Mouse (Mus musculus) liver, embryonic 14.5 days (tissue): ENCODE data around the gene Xrcc1. TPM values are rescaled to one million over a fixed set of nuclear protein-coding genes. Genes with fewer than 3 reads are reported as not detected.

ENCODE experiments used
- ATAC-seq: fragments of 200-750 bp; cut with Nextera tagmentation; 2 replicates; pipeline ENCODE4 v1.8.0; 2017; ENCODE audit warnings: moderate number of reproducible peaks, mild to moderate bottlenecking, moderate library complexity; ENCODE audit not compliant: insufficient read depth
- DNase-seq, 3 experiments: peaks; one replicate each; pipeline ENCODE4 v3.0.0-alpha.2; 2012 to 2013; ENCODE audit warnings: low read depth in 3 of 3, low spot score in 3 of 3
- H3K27ac ChIP-seq: fragments of 300-500 bp; sonication (generic); 2 replicates; pipeline ENCODE4 v1.5.1; 2014; ENCODE audit warnings: moderate library complexity, mild to moderate bottlenecking, control low read depth, inconsistent platforms
- H3K27me3 ChIP-seq: fragments of 300-500 bp; sonication (generic); 2 replicates; pipeline ENCODE4 v1.6.1; 2014; ENCODE audit warnings: mild to moderate bottlenecking, low read length, moderate library complexity; ENCODE audit not compliant: control insufficient read depth, insufficient read depth
- H3K36me3 ChIP-seq: fragments of 300-500 bp; sonication (generic); replicated peaks from 2 replicates; pipeline ENCODE4 v1.6.1; 2014; ENCODE audit warnings: low read depth; ENCODE audit not compliant: control insufficient read depth, insufficient read depth
- H3K4me1 ChIP-seq, 2 experiments: fragments of 200-500 bp in 1 of 2; fragments of 300-500 bp in 1 of 2; sonication (generic) in 1 of 2; replicated peaks; 2 replicates each; pipeline ENCODE4 v1.6.1; 2012 to 2014; ENCODE audit warnings: antibody characterized with exemption in 1 of 2, inconsistent platforms in 1 of 2, low read length in 1 of 2; ENCODE audit not compliant: control insufficient read depth in 2 of 2, insufficient read depth in 2 of 2
- H3K4me2 ChIP-seq: fragments of 300-500 bp; sonication (generic); 2 replicates; pipeline ENCODE4 v1.6.1; 2014; ENCODE audit warnings: low read depth, mild to moderate bottlenecking, control low read depth, moderate library complexity
- H3K4me3 ChIP-seq, 2 experiments: fragments of 200-500 bp in 1 of 2; fragments of 300-500 bp in 1 of 2; sonication (generic) in 1 of 2; 2 replicates each; pipeline ENCODE4 v1.5.1; 2012 to 2014; ENCODE audit warnings: low read depth in 2 of 2, low read length in 2 of 2, mild to moderate bottlenecking in 2 of 2, control low read depth in 1 of 2, inconsistent platforms in 1 of 2, moderate library complexity in 1 of 2; ENCODE audit not compliant: insufficient read depth in 1 of 2
- H3K9ac ChIP-seq: fragments of 300-500 bp; sonication (generic); replicated peaks from 2 replicates; pipeline ENCODE4 v1.6.1; 2014; ENCODE audit warnings: mild to moderate bottlenecking, control low read depth, moderate library complexity
- H3K9me3 ChIP-seq: fragments of 300-500 bp; sonication (generic); 2 replicates; pipeline ENCODE4 v1.6.1; 2016; ENCODE audit warnings: low read length, mixed read lengths; ENCODE audit not compliant: control insufficient read depth
- CTCF ChIP-seq: IDR thresholded peaks from 2 replicates; pipeline ENCODE4 v1.5.1; 2016; ENCODE audit warnings: antibody characterized with exemption, low read depth, control low read depth
- EP300 ChIP-seq: IDR thresholded peaks from 2 replicates; pipeline ENCODE4 v1.6.1; 2016; ENCODE audit warnings: antibody characterized with exemption, low read depth
- WGBS: fragments of 180-500 bp; shearing (Covaris S2); extraction: QIAGEN DNeasy Blood & Tissue Kit; methylation state at CpG from one replicate; pipeline ENCODE4 v1.1.7; 2014; ENCODE audit not compliant: insufficient replicate concordance; 5-methylcytosine and 5-hydroxymethylcytosine counted together
- polyA plus RNA-seq, 2 experiments: library from polyadenylated mRNA; depleted of rRNA in 1 of 2; stranded (reverse) in 1 of 2; unstranded in 1 of 2; fragments of >200 nt; fragmentation: Nextera tagmentation in 1 of 2; extraction: Ambion mirVana in 1 of 2; gene quantifications; 2 replicates each; pipeline versions ENCODE4 v1.2.1 to v1.2.3; 2012 to 2014

Xrcc1 gene
- polyA plus RNA-seq, 2 experiments = 27.3 to 27.8 TPM

DNA sequence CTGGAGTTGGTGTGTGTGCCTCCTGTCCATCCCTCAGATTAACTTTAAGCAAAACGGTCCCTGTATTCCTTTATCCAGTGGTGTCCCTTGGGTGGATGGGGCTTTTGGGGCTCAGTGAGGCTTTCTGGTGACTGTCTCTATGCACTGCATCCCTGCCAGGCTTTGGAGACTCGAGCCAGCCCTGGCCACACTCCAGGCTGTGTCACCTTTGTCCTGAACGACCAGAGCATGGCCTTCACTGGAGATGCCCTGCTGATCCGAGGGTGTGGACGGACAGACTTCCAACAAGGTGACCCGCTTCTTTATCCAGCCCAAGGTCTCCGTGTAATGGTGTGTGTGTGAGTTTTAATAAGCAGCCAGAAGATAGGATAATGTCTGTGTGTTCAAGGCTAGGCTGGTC is 60.0 kb downstream of the Xrcc1 start:
- Histone ChIP-seq H3K4me3 (no peak overlapping the region), H3K4me2 (no peak overlapping the region), H3K9me3 (no peaks in the 10 kb centered on the region), H3K27me3 (no peaks in the 10 kb centered on the region; the same call in 1 of the 2 replicates), H3K36me3 (no peaks in the 10 kb centered on the region), H3K27ac (no peak overlapping the region), H3K4me1 (peaks cover 3% of the 10 kb centered on the region in 2 experiments; a peak in 3 of 4 replicates), H3K9ac (no peak overlapping the region)
- DNase-seq = no peak
- WGBS = 59% methylated on average over 7 of the region's 7 CpGs
- ATAC-seq = no peak
- TF ChIP-seq CTCF = no peak
- no peak for TF ChIP-seq EP300

DNA sequence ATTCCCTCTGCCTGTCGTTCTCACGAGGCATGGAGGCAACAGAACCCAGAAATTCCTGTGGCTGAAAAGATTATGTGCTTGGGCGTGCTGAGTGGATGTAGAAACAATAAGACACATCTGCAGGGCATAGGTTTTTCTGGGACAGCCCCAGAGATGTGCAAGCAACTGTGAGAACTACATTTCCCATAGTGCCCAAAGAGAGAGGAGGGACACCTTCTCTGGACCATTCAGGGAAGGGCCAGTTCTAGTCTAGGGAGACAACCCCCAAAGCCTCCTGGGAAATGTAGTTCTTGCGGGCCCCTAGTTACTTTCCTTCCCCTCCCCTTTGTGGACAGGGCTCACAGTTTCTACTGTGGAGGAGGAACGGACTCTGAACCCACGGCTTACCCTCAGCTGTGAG is 61.9 kb downstream of the Xrcc1 start:
- Histone ChIP-seq H3K36me3 (no peaks in the 10 kb centered on the region), H3K27ac (no peak overlapping the region), H3K9ac (no peak overlapping the region), H3K4me1 (peaks cover 3 to 6% of the 10 kb centered on the region in 2 experiments; a peak in 3 of 4 replicates), H3K4me2 (no peak overlapping the region), H3K4me3 (no peak overlapping the region), H3K9me3 (no peaks in the 10 kb centered on the region), H3K27me3 (peaks cover 13% of the 10 kb centered on the region)
- ATAC-seq (peak; percentile 58; the same call in 1 of the 2 replicates), DNase-seq (peak; percentile 49 to 63 (median 59))
- WGBS = 27% methylated on average over 6 of the region's 6 CpGs
- no peak for TF ChIP-seq EP300
- no peak for TF ChIP-seq CTCF

DNA sequence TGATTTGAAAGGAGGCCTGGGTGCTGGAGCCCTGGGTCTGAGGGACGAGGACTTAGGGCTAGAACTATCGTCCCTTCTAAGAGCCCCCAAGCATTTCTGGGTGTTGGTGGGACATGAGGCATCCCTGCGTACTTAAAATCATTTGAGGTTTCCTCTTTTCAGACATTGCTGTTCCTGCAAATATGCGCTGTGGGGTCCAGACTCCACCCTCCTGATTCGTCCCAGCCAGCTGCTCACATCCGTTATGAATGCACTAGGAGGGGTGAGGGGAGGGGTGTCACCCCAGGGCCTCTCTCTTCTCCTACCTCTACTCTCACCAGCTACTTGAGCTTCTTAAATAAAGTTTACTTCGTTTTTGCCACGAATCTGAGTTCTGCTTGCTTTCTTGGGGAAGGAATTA is 62.5 kb downstream of the Xrcc1 start:
- no peak overlapping the region for H3K4me2 ChIP-seq
- WGBS = 33% methylated on average over 8 of the region's 8 CpGs
- no peak overlapping the region for H3K4me3 ChIP-seq

DNA sequence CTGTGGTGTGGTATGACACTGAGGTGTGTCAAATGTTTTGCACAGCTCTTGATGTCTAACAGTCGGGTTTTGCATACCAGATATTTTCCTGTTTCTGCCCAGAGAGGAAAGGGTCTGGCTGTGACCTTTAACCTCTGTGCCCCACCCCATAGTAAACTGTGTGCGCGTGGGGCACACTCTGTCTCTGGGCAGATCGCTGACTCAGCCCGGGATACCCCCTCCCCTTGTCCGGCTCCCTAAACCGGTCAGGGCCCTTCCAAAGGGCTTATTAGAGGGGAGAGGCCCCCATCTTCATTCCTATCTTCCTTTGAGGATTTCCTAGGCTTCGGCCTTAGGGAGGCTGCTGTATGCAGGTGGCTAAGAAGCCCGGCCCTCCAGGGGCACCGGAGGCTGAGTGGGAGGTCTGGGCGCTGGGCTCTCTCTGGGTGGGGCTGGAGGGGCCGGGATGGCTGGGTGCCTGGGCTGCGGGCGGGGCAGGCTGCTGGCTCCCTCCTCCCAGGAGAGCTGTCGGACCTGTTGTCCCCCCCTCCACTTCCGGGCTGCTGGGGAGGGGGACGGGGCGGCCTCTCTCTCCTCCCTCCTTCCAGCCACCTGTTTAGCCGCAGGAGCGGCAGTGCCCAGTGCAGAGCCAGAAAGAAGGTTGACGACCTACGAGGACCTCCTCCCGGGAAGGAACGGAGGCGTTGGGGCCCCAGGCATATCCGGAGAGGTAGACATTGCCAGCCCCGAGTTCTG is 64.2 kb downstream of the Xrcc1 start, which contains the start of gene Phldb3:
Phldb3 (plus strand) TSS at position 620 of the 735 bp plus-strand sequence.
- no peak for DNase-seq
- Histone ChIP-seq H3K4me1 (peaks cover 3 to 6% of the 10 kb centered on the region in 2 experiments; a peak in 3 of 4 replicates), H3K4me2 (peak within 1 kb of the TSS; percentile 90), H3K9me3 (no peaks in the 10 kb centered on the region), H3K27me3 (peaks cover 17% of the 10 kb centered on the region), H3K36me3 (no peaks in the 10 kb centered on the region), H3K4me3 (peak within 1 kb of the TSS; percentile 57 to 65), H3K27ac (no peak within 1 kb of the TSS), H3K9ac (peak within 1 kb of the TSS; percentile 58)
- TF ChIP-seq CTCF (no peak), EP300 (no peak)
- WGBS = 4% methylated on average over 27 of the region's 27 CpGs
- peak; percentile 57 for ATAC-seq

More for the DNA sequence above, 62.5 kb downstream of the Xrcc1 start:
- Histone ChIP-seq H3K9me3 (no peaks in the 10 kb centered on the region), H3K27me3 (peaks cover 17% of the 10 kb centered on the region), H3K4me1 (peaks cover 3 to 6% of the 10 kb centered on the region in 2 experiments; a peak in 3 of 4 replicates), H3K9ac (no peak overlapping the region), H3K36me3 (no peaks in the 10 kb centered on the region), H3K27ac (no peak overlapping the region)
- TF ChIP-seq EP300 = no peak
- TF ChIP-seq CTCF = no peak
- no peak for DNase-seq
- ATAC-seq = no peak

DNA sequence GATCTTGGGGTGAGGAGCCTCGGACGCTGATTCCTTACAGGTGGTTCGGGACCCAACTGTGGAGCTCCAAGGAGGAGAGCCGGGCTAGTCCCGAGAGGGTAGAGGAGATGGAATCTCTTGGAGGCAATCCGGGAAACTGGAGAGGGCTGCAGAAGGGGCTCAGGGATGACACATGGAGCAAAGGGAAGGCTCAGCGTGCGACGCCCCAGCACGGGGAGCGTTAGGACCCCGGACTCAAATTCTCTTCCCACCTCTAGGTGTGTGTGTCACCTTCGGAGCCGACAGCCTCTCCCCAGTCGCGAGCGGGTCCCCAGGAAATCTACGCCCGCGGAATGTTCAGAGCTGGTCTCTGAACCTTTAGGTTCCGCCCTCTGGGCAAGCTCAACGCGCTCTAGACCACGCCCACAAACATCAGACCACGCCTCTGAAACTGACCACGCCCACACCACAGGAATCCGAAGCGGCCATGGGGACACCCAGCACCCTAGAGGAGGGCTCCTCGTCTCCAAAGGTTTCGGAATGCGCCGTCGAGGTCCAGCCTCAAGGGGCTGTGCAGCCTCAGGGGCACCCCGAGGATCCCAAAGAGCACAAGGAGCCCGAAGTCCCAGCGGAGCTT is 64.9 kb downstream of the Xrcc1 start:
- Histone ChIP-seq H3K27me3 (peaks cover 17% of the 10 kb centered on the region), H3K4me2 (peak overlapping the region; percentile 90), H3K4me1 (peaks cover 3 to 6% of the 10 kb centered on the region in 2 experiments; a peak in 3 of 4 replicates), H3K4me3 (peak overlapping the region; percentile 57 to 65), H3K27ac (no peak overlapping the region), H3K9ac (peak overlapping the region; percentile 58), H3K9me3 (no peaks in the 10 kb centered on the region), H3K36me3 (no peaks in the 10 kb centered on the region)
- ATAC-seq (peak; percentile 81), DNase-seq (peak; percentile 78 to 89 (median 81))
- under 1% methylated on average over 36 of the region's 36 CpGs for WGBS
- no peak for TF ChIP-seq EP300
- TF ChIP-seq CTCF = no peak
